Mouse (Mus musculus) hindbrain, embryonic 16.5 days (tissue): ENCODE measurements around the gene Ang. TPM values are rescaled to one million over a fixed set of nuclear protein-coding genes. Genes with fewer than 3 reads are reported as not detected.
"Not testable (repeated sequence)": the region's sequence is repeated elsewhere in the genome, so short reads cannot be mapped to it uniquely, and the experiment has no call there.

Experiments
- ATAC-seq: fragments of 200-750 bp; cut with Nextera tagmentation; 2 replicates; pipeline ENCODE4 v1.8.0; 2017; ENCODE audit warnings: moderate TSS enrichment, moderate library complexity
- H3K27ac ChIP-seq: fragments of 300-500 bp; sonication (generic); 2 replicates; pipeline ENCODE4 v1.5.1; 2014; ENCODE audit warnings: low read depth, mild to moderate bottlenecking, control low read depth, low read length, moderate library complexity
- H3K27me3 ChIP-seq: fragments of 300-500 bp; sonication (generic); replicated peaks from 2 replicates; pipeline ENCODE4 v1.6.1; 2014; ENCODE audit warnings: low read length; ENCODE audit not compliant: control insufficient read depth, insufficient read depth
- H3K36me3 ChIP-seq: fragments of 300-500 bp; sonication (generic); 2 replicates; pipeline ENCODE4 v1.6.1; 2014; ENCODE audit warnings: mild to moderate bottlenecking, low read length, moderate library complexity, mixed read lengths; ENCODE audit not compliant: control insufficient read depth, insufficient read depth
- H3K4me1 ChIP-seq: fragments of 300-500 bp; sonication (generic); 2 replicates; pipeline ENCODE4 v1.6.1; 2014; ENCODE audit warnings: low read depth, low read length; ENCODE audit not compliant: control insufficient read depth, insufficient read depth
- H3K4me2 ChIP-seq: fragments of 300-500 bp; sonication (generic); 2 replicates; pipeline ENCODE4 v1.6.1; 2014; ENCODE audit warnings: mild to moderate bottlenecking, low read length, control low read depth, moderate library complexity
- H3K4me3 ChIP-seq: fragments of 300-500 bp; sonication (generic); 2 replicates; pipeline ENCODE4 v1.5.1; 2014; ENCODE audit warnings: mild to moderate bottlenecking, low read length, control low read depth, moderate library complexity
- H3K9ac ChIP-seq: fragments of 300-500 bp; sonication (generic); 2 replicates; pipeline ENCODE4 v1.6.1; 2014; ENCODE audit warnings: low read depth, mild to moderate bottlenecking, control low read depth, low read length, moderate library complexity
- H3K9me3 ChIP-seq: fragments of 300-500 bp; sonication (generic); 2 replicates; pipeline ENCODE4 v1.6.1; 2014; ENCODE audit warnings: mild to moderate bottlenecking, low read length, moderate library complexity; ENCODE audit not compliant: control insufficient read depth
- WGBS: fragments of 180-500 bp; shearing (Covaris S2); extraction: QIAGEN DNeasy Blood & Tissue Kit; methylation state at CpG from one replicate; pipeline ENCODE4 v1.1.7; 2014; 5-methylcytosine and 5-hydroxymethylcytosine counted together
- polyA plus RNA-seq: library from polyadenylated mRNA; unstranded; fragments of >200 nt; fragmentation: Nextera tagmentation; extraction: Ambion mirVana; gene quantifications from 2 replicates; pipeline ENCODE4 v1.2.1, GENCODE M21; 2015

Gene Ang
- polyA plus RNA-seq, 1 experiment from 2014 or later, result 6.2 TPM

DNA sequence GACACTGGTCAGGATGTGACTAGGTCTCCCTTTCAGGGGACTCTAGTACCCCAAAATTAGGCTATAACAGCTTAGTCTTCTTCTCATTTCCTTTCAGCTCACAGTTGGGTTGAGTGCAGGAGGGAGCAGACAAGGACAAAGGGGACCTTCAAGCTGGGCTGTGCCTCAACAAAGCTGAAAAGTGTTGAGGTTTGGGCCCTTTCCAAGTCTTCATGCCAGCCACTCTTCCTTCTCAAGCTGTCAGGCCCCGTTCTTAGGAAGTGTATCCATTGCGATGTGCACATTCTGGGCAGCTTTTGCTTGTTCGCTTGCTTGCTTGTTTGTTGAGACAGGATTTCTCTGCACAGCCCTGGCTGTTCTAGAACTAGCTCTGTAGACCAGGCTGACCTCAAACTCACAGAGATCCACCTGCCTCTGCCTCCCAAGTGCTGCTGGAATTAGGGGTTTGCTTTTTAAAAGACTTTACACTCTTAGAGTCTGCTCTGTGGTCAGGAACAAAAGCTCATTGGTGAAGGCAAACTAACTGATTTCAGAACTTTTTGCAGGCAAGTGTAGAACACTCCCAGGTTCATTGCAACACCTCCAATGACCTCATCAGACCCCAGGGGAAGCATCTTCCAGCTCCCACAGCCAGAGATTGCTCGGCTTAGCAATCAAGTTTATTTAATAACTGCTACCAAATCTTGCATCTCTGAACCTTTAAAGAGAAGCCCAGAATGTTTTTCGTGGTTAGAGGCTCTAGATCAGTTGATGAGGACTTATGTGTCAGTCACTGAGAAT is 3.3 kb downstream of the Ang start:
- Histone ChIP-seq H3K4me2 (no peak overlapping the region), H3K9ac (no peak overlapping the region), H3K36me3 (no peaks in the 10 kb centered on the region), H3K9me3 (no peaks in the 10 kb centered on the region), H3K27ac (no peak overlapping the region), H3K27me3 (no peaks in the 10 kb centered on the region), H3K4me1 (no peaks in the 10 kb centered on the region), H3K4me3 (no peak overlapping the region)
- no peak for ATAC-seq
- WGBS, result 77% methylated on average over 5 of the region's 5 CpGs

DNA sequence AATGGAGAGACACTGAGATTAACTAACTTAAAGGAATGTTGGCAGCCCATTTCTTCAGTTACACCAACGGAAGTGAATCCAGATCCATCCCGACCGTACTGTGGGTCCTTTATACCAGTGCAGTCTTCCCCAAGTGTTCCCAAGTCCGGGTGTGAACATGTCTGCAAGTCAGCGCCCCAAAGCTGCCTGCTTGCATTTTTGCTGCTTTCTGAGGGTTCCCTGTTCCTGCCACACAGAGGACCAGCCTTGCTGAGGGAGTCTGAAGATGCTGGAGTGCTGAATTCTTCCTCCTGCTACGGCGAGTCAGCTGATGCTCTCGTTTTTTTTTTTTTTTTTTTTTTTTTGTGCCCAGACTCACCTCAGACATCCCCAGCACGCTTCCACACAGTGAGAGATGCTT is 4.0 kb downstream of the Ang start:
- no peak for ATAC-seq
- no peaks in the 10 kb centered on the region for H3K27me3 ChIP-seq
- WGBS, result 76% methylated on average over 9 of the region's 9 CpGs
- H3K9ac ChIP-seq, result no peak overlapping the region
- H3K36me3 ChIP-seq, result no peaks in the 10 kb centered on the region
- no peak overlapping the region for H3K27ac ChIP-seq
- no peaks in the 10 kb centered on the region for H3K4me1 ChIP-seq
- H3K4me3 ChIP-seq, result no peak overlapping the region
- H3K4me2 ChIP-seq, result no peak overlapping the region
- H3K9me3 ChIP-seq, result no peaks in the 10 kb centered on the region

- no peak overlapping the region for H3K27ac ChIP-seq
- ATAC-seq, result no peak
- no peaks in the 10 kb centered on the region for H3K36me3 ChIP-seq
- H3K4me2 ChIP-seq, result no peak overlapping the region
- H3K9ac ChIP-seq, result no peak overlapping the region
- 61% methylated on average over 9 of the region's 9 CpGs for WGBS
- no peak overlapping the region for H3K4me3 ChIP-seq
- H3K4me1 ChIP-seq, result no peaks in the 10 kb centered on the region
- H3K9me3 ChIP-seq, result no peaks in the 10 kb centered on the region
- no peaks in the 10 kb centered on the region for H3K27me3 ChIP-seq
These were observed 5.0 kb downstream of the Ang start for GRCm38 (mm10) chr14:51095736-51096524.

DNA sequence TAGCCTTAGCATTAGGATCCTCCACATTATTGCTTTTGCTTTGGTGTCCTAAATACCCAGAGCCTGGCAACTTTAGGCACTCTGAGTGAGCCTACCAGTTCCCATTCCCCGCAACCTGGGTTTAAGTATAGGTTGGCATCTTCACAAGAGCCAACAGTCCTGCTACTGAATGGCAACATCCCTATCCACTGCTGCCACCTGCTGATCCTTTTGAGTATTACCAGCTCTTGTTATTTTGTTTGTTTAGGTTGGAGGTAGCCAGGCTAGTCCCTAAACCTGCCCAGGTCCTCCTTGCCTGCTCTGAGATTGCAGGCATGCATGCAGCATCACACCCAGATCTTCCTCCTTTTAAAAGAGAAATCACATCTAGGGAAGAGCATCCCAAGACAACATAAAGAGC is 7.3 kb downstream of the Ang start:
- WGBS, result 26% methylated on average over 1 of the region's 1 CpGs
- H3K4me2 ChIP-seq, H3K27me3 ChIP-seq, H3K4me3 ChIP-seq, H3K36me3 ChIP-seq, H3K9ac ChIP-seq, H3K27ac ChIP-seq, H3K4me1 ChIP-seq, H3K9me3 ChIP-seq: not testable (repeated sequence)
- ATAC-seq, result peak; percentile 71

DNA sequence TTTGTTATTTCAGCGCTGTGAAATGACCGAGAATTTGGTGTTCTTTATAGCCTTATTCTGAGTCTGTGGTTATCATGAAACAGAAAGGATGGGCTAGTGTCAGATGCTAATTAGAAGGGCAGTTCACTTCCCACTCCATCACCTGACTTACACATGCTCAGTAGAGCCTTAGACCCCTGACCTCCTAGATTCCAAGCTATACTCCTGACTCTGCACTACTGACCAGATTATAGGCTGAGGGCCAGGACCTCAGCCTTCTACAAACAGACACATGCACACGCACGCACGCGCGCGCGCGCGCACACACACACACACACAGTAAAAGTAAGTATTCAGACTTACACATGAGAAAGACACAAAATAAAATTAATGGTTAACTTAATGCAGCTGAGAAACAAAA is 8.0 kb downstream of the Ang start:
- no peak overlapping the region for H3K4me3 ChIP-seq
- 95% methylated on average over 11 of the region's 11 CpGs for WGBS
- no peak for ATAC-seq
- H3K27ac ChIP-seq, result no peak overlapping the region
- no peaks in the 10 kb centered on the region for H3K9me3 ChIP-seq
- no peaks in the 10 kb centered on the region for H3K27me3 ChIP-seq
- no peaks in the 10 kb centered on the region for H3K36me3 ChIP-seq
- H3K4me1 ChIP-seq, result no peaks in the 10 kb centered on the region
- no peak overlapping the region for H3K4me2 ChIP-seq
- no peak overlapping the region for H3K9ac ChIP-seq

GRCm38 (mm10) chr14:51101284-51101683 is 10.3 kb downstream of the Ang start:
- Histone ChIP-seq H3K4me2 (no peak overlapping the region), H3K4me3 (no peak overlapping the region), H3K36me3 (no peaks in the 10 kb centered on the region), H3K27ac (no peak overlapping the region), H3K4me1 (no peaks in the 10 kb centered on the region), H3K9ac (no peak overlapping the region), H3K9me3 (no peaks in the 10 kb centered on the region), H3K27me3 (no peaks in the 10 kb centered on the region)
- no peak for ATAC-seq
- 80% methylated on average over 9 of the region's 9 CpGs for WGBS

- no peak overlapping the region for H3K4me2 ChIP-seq
- 48% methylated on average over 3 of the region's 3 CpGs for WGBS
- no peaks in the 10 kb centered on the region for H3K36me3 ChIP-seq
- no peak overlapping the region for H3K9ac ChIP-seq
- peak; percentile 51; the same call in 1 of the 2 replicates for ATAC-seq
- H3K4me1 ChIP-seq, result no peaks in the 10 kb centered on the region
- H3K9me3 ChIP-seq, result no peaks in the 10 kb centered on the region
- no peak overlapping the region for H3K27ac ChIP-seq
- no peak overlapping the region for H3K4me3 ChIP-seq
- no peaks in the 10 kb centered on the region for H3K27me3 ChIP-seq
These were observed 12.3 kb downstream of the Ang start for GRCm38 (mm10) chr14:51103217-51103616.

GRCm38 (mm10) chr14:51104366-51104765 is 13.4 kb downstream of the Ang start:
- no peak overlapping the region for H3K4me3 ChIP-seq
- no peaks in the 10 kb centered on the region for H3K4me1 ChIP-seq
- H3K9me3 ChIP-seq, result no peaks in the 10 kb centered on the region
- H3K4me2 ChIP-seq, result no peak overlapping the region
- no peaks in the 10 kb centered on the region for H3K36me3 ChIP-seq
- H3K27me3 ChIP-seq, result no peaks in the 10 kb centered on the region
- H3K9ac ChIP-seq, result no peak overlapping the region
- no peak overlapping the region for H3K27ac ChIP-seq
- ATAC-seq, result no peak
- WGBS, result 86% methylated on average over 2 of the region's 2 CpGs

DNA sequence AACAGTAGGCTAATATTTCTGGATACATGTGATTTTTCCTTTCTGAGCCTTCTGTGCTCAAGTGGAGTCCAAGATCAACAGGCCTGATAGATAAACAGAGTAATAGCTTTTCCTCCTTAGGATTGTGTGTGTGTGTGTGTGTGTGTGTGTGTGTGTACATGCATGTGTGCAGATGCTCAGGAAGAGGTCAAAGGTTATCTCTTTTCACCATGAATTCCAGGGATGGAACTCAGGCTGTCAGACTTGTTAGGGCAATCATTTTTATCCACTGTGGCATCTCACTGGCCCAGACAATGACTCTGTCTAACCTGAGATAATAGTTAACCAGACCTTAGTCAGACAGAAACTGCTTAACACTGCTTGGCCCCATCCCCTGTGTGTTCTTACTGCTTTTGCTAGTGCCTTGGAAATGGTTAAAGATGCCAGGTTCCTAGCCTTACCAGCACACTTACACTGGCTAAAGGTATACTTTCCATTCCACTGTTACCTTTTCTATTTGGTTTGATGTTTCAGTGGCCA is 15.6 kb downstream of the Ang start:
- H3K9me3 ChIP-seq, result no peaks in the 10 kb centered on the region
- H3K4me1 ChIP-seq, result no peaks in the 10 kb centered on the region
- no peak overlapping the region for H3K4me3 ChIP-seq
- H3K4me2 ChIP-seq, result no peak overlapping the region
- no peaks in the 10 kb centered on the region for H3K27me3 ChIP-seq
- no peak overlapping the region for H3K27ac ChIP-seq
- H3K9ac ChIP-seq, result no peak overlapping the region
- ATAC-seq, result no peak
- no peaks in the 10 kb centered on the region for H3K36me3 ChIP-seq
